Mouse (Mus musculus) cerebellum, adult 2 months (tissue): ENCODE measurements around the gene Olfr750. TPM values are rescaled to one million over a fixed set of nuclear protein-coding genes. Genes with fewer than 3 reads are reported as not detected.

ENCODE experiments used
- DNase-seq, 2 experiments: peaks; one replicate each; pipeline ENCODE4 v3.0.0; 2021
- H3K27ac ChIP-seq: fragments of 200-500 bp; 2 replicates; pipeline ENCODE4 v1.5.1; 2012; ENCODE audit warnings: low read length, control low read depth, inconsistent platforms; ENCODE audit not compliant: insufficient read depth
- H3K27me3 ChIP-seq: fragments of 200-500 bp; 2 replicates; pipeline ENCODE4 v1.6.1; 2012; ENCODE audit warnings: inconsistent platforms, mild to moderate bottlenecking, low read length, moderate library complexity; ENCODE audit not compliant: control insufficient read depth, insufficient read depth
- H3K4me1 ChIP-seq: fragments of 200-500 bp; 2 replicates; pipeline ENCODE4 v1.6.1; 2011; ENCODE audit warnings: low read length; ENCODE audit not compliant: control insufficient read depth, insufficient read depth
- H3K4me3 ChIP-seq: fragments of 200-500 bp; replicated peaks from 2 replicates; pipeline ENCODE3; 2011; ENCODE audit warnings: mild to moderate bottlenecking, low read depth, low read length, control low read depth; ENCODE audit not compliant: insufficient read depth
- CTCF ChIP-seq: fragments of 200-500 bp; IDR thresholded peaks from 2 replicates; pipeline ENCODE4 v1.5.1; 2011; ENCODE audit warnings: low read depth, mild to moderate bottlenecking, control low read depth, low read length, moderate library complexity, borderline replicate concordance; ENCODE audit not compliant: insufficient read depth
- POLR2A ChIP-seq: fragments of 200-500 bp; IDR thresholded peaks from 2 replicates; pipeline ENCODE4 v1.6.1; 2011; ENCODE audit warnings: low read length, control low read depth, borderline replicate concordance; ENCODE audit not compliant: insufficient read depth
- WGBS: fragments of 180-500 bp; shearing (Covaris S2); methylation state at CpG from one replicate; pipeline ENCODE4 v1.1.7; 2018; 5-methylcytosine and 5-hydroxymethylcytosine counted together
- polyA plus RNA-seq: library from polyadenylated mRNA; depleted of rRNA; stranded (reverse); fragments of >200 nt; gene quantifications from 2 replicates; pipeline ENCODE4 v1.2.3, GENCODE M21; 2012; rRNA removed

Gene Olfr750
- polyA plus RNA-seq, 1 experiment, result not detected

- H3K27ac ChIP-seq, result no peak within 1 kb of the TSS
- DNase-seq, result no peak
- H3K4me3 ChIP-seq, result no peak within 1 kb of the TSS
- H3K4me1 ChIP-seq, result no peaks in the 10 kb centered on the region
- no peak for TF ChIP-seq POLR2A
- TF ChIP-seq CTCF, result no peak
- 64% methylated on average over 6 of the region's 6 CpGs for WGBS
- H3K27me3 ChIP-seq, result no peaks in the 10 kb centered on the region
These were observed 32.5 kb downstream of the Olfr750 start, which contains the start of gene Rnase9 for GRCm38 (mm10) chr14:51041769-51042168. TSS of gene Rnase9 (minus strand) at chr14:51041869.

DNA sequence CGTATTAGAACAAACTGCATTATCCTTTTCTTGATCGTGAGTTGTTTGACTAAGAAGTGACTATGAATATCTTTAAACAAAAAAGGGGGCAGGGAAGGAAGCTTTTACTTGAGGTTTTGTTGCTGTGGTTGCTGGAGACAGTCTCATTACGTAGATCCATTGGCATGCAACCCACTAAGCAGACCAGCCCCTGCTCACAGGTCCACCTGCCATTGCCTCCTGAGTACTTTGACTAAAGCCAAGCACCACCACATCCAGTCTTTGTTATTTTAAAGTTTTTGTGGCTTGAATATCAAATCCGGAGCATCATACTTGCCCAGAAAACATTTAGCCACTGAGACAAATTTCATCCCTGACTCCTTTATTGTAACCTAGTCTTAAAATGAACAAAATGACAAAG is 38.0 kb downstream of the Olfr750 start:
- Histone ChIP-seq H3K4me3 (no peak overlapping the region), H3K27ac (no peak overlapping the region), H3K27me3 (no peaks in the 10 kb centered on the region), H3K4me1 (no peaks in the 10 kb centered on the region)
- TF ChIP-seq POLR2A (no peak), CTCF (no peak)
- no peak for DNase-seq
- 81% methylated on average over 4 of the region's 4 CpGs for WGBS

- DNase-seq, result no peak
- Histone ChIP-seq H3K4me1 (no peaks in the 10 kb centered on the region), H3K4me3 (no peak overlapping the region), H3K27ac (no peak overlapping the region), H3K27me3 (no peaks in the 10 kb centered on the region)
- 49% methylated on average over 1 of the region's 1 CpGs for WGBS
- no peak for TF ChIP-seq POLR2A
- TF ChIP-seq CTCF, result no peak
These were observed 39.0 kb downstream of the Olfr750 start for GRCm38 (mm10) chr14:51035206-51035605.

DNA sequence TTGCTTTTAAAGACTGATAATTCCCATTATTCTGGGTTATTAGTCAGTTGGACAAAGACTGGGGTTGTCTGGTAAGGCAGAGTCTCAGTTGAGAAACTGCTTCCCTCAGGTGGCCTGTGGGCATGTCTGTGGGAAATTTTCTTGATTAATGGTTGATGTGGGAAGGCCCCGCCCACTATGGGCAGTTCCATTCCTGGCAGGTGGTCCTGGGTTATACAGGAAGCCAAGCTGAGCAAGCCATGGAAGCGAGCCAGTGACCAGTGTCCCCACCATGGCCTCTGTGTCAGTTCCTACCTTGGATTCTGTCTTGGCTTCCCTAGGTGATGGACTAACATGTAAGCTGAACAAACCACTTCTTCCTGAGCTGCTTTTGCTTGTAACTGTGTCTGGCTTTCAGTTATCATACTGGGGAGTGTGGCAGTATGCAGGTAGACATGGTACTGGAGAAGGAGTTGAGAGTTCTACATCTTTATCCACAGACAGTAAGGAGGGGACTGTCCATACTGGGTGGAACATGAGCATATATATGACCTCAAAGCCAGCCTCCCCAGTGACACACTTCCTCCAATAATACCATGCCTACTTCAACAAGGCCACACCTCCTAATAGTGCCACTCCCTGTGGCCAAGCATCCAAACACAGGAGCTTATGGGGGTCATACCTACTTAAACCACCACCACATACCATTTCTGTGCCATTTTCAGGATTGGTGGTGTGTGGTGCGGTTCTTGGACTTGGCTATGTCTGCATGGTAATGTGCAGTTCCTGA is 46.7 kb downstream of the Olfr750 start:
- Histone ChIP-seq H3K27ac (no peak overlapping the region), H3K4me3 (no peak overlapping the region), H3K27me3 (no peaks in the 10 kb centered on the region), H3K4me1 (no peaks in the 10 kb centered on the region)
- TF ChIP-seq POLR2A (no peak), CTCF (no peak)
- no peak for DNase-seq
- WGBS, result 56% methylated on average over 3 of the region's 3 CpGs

- H3K27ac ChIP-seq, result no peak overlapping the region
- no peaks in the 10 kb centered on the region for H3K4me1 ChIP-seq
- no peaks in the 10 kb centered on the region for H3K27me3 ChIP-seq
- no peak overlapping the region for H3K4me3 ChIP-seq
- 39% methylated on average over 5 of the region's 5 CpGs for WGBS
- peak; percentile 65 to 66 for DNase-seq
- peak; percentile 59; the same call in 1 of the 2 replicates for TF ChIP-seq CTCF
- TF ChIP-seq POLR2A, result no peak
These were observed 47.7 kb downstream of the Olfr750 start for GRCm38 (mm10) chr14:51026391-51027133.

DNA sequence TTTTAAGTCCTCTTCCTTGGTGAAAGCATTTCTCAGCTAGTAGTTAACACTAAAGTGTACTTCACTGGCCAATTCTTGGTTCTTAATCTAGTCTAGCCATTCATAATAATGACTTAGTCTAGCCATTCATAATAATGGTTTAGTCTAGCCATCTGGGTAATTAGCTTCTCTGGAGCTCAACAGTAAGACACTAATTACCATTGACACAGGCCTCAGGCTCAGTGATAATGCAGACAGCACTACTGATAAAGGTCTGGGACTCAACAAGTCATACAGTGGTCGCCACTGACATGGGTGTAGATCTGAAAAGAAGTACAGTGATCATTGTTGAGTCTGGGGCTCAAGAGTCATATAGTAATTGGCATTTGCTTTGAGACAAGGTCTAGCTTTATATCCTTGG is 49.4 kb downstream of the Olfr750 start:
- Histone ChIP-seq H3K27ac (no peak overlapping the region), H3K4me1 (no peaks in the 10 kb centered on the region), H3K27me3 (no peaks in the 10 kb centered on the region), H3K4me3 (no peak overlapping the region)
- WGBS, result 96% methylated on average over 1 of the region's 1 CpGs
- DNase-seq, result no peak
- no peak for TF ChIP-seq POLR2A

- DNase-seq, result no peak
- no peaks in the 10 kb centered on the region for H3K4me1 ChIP-seq
- H3K4me3 ChIP-seq, result no peak overlapping the region
- no peak overlapping the region for H3K27ac ChIP-seq
- 81% methylated on average over 4 of the region's 4 CpGs for WGBS
- no peaks in the 10 kb centered on the region for H3K27me3 ChIP-seq
- TF ChIP-seq CTCF (no peak), POLR2A (no peak)
These were observed 50.8 kb downstream of the Olfr750 start for GRCm38 (mm10) chr14:51023457-51023856.

DNA sequence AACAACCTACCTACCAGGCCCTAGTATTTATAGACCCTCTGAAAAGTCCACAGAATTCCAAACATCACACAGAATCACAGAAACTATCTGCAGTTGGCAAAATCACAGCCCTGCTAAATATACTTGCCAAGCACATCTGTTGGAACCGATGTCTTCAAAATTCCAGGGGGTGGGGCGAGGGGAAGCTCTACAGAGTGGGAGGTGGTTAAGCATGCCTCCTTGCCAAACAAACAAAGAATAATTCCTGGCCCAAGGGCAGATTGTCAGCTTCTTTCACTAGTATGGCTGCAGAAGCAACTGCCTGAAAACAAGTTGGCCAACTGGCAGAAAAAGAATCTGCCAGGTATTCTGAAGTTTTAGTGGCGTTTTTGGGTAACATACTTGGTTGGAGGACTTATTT is 57.0 kb downstream of the Olfr750 start:
- Histone ChIP-seq H3K4me3 (no peak overlapping the region), H3K27me3 (no peaks in the 10 kb centered on the region), H3K27ac (no peak overlapping the region), H3K4me1 (no peaks in the 10 kb centered on the region)
- TF ChIP-seq CTCF, result no peak
- TF ChIP-seq POLR2A, result no peak
- 28% methylated on average over 3 of the region's 3 CpGs for WGBS
- DNase-seq, result no peak

Other genes with a start within 250 kb of the Olfr750 start
- 6.4 and 8.4 TPM in 2 replicates for gene Tep1, start 203.9 kb downstream of the Olfr750 start, polyA plus RNA-seq
- 34.1 and 35.4 TPM in 2 replicates for gene Klhl33, start 176.9 kb downstream of the Olfr750 start, polyA plus RNA-seq
- gene Osgep, start 149.5 kb downstream of the Olfr750 start, polyA plus RNA-seq, result 65.1 and 70.3 TPM in 2 replicates
- gene Apex1, start 149.5 kb downstream of the Olfr750 start, polyA plus RNA-seq, result 48.5 and 49.7 TPM in 2 replicates
- 204 and 212 TPM in 2 replicates for gene Pip4p1, start 143.6 kb downstream of the Olfr750 start, polyA plus RNA-seq
- gene Pnp, start 143.4 kb downstream of the Olfr750 start, polyA plus RNA-seq, result 21.0 and 25.1 TPM in 2 replicates
- gene Gm49342, start 129.9 kb downstream of the Olfr750 start, polyA plus RNA-seq, result 22.2 and 23.9 TPM in 2 replicates
- 0.98 and 1.0 TPM in 2 replicates for gene Pnp2, start 118.4 kb downstream of the Olfr750 start, polyA plus RNA-seq
- gene Rnase10, start 66.7 kb downstream of the Olfr750 start, polyA plus RNA-seq, result not detected in 2 replicates
- gene Rnase9, start 32.6 kb downstream of the Olfr750 start, polyA plus RNA-seq, result not detected in 2 replicates
- gene Rnase11, start 24.3 kb downstream of the Olfr750 start, polyA plus RNA-seq, result not detected in 2 replicates
- gene Rnase12, start 16.8 kb downstream of the Olfr750 start, polyA plus RNA-seq, result not detected in 2 replicates
- 11.5 and 12.4 TPM in 2 replicates for gene Rnase4, start 16.6 kb upstream of the Olfr750 start, polyA plus RNA-seq
- 2.9 TPM in 2 replicates for gene Ang, start 16.7 kb upstream of the Olfr750 start, polyA plus RNA-seq
- gene Eddm3b, start 40.0 kb upstream of the Olfr750 start, polyA plus RNA-seq, result not detected in 2 replicates
- 0.61 and 0.81 TPM in 2 replicates for gene Rnase6, start 49.5 kb upstream of the Olfr750 start, polyA plus RNA-seq
- 3.3 and 4.1 TPM in 2 replicates for gene Rnase1, start 72.3 kb upstream of the Olfr750 start, polyA plus RNA-seq
- not detected in 2 replicates for gene Rnase2b, start 87.8 kb upstream of the Olfr750 start, polyA plus RNA-seq
- gene Ang2, start 124.7 kb upstream of the Olfr750 start, polyA plus RNA-seq, result not detected in 2 replicates
- not detected in 2 replicates for gene Ear14, start 129.0 kb upstream of the Olfr750 start, polyA plus RNA-seq
- not detected in 2 replicates for gene Rnase2a, start 181.7 kb upstream of the Olfr750 start, polyA plus RNA-seq